Mouse (Mus musculus) embryo, embryonic 9.5 days (tissue): ENCODE results near the gene Mrps31.

Experiments used
- DNase-seq: peaks from one replicate; pipeline ENCODE4 v3.0.0-alpha.2; 2017; ENCODE audit errors: extremely low spot score

Gene Mrps31

DNA sequence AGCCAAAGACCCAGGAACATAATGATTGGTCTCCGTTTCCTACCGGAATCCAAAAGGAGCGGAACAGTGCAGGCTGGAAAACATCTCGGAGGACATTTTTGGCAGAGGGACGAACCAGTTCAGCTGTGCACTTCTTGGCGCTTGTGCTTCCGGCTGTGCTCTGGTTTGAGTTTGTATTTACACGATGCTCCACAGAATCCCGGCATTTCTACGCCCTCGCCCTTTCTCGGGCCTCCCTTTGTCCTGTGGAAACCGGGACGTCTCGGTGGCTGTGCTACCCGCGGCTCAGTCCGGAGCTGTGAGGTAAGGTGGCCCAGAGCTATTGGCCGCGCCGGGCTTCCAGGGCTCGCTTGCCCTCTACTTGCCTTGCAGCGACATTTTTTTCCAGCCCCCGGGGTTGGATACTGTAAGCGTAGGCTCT lies at the start of gene Mrps31:
Gene Mrps31, plus strand, starts transcription at position 80 of the 421 bp plus-strand sequence.
- peak; percentile 90 for DNase-seq

DNA sequence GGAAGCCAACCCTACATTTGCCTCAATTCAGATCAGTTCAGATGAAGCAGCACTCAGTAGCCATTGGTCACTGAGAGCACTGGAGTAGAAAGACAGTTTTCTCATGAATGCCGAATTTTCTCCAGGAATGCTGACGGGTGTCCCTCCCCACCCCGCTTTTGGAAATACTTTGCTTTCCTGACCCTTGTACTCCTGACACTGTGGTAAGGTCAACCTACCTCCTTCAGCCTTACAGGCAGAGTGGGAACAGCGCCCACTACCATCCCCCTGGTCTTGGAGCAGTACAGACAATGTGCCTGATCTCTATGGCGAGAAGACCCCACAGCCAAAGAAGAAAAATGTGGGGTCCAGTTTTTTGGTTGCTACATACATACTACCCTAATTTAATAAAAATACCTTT lies 34.9 kb upstream of the Mrps31 start:
- no peak for DNase-seq

- DNase-seq = peak; percentile 60
Observed at GRCm38 (mm10) chr8:22376903-22377302, 34.3 kb upstream of the Mrps31 start.

DNA sequence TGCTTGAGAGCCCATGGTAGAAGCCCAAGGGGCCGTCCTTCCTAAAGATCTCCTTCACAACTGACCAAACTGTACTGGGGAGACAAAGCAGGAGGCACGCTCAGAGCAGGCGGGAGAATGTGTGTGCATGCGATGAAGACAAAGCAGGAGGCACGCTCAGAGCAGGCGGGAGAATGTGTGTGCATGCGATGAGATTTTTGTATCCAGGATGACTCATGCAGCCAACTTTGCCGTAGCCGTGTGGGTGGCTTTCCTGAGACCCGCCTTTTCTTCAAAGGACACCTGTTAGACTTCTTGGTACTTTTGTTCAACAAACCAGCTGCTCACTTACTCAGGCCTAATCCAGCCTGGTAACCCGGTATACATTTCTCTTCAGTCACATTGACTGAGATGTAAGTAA lies 30.2 kb upstream of the Mrps31 start:
- DNase-seq = no peak

- no peak for DNase-seq
Observed at GRCm38 (mm10) chr8:22382824-22383595, 28.2 kb upstream of the Mrps31 start.

DNA sequence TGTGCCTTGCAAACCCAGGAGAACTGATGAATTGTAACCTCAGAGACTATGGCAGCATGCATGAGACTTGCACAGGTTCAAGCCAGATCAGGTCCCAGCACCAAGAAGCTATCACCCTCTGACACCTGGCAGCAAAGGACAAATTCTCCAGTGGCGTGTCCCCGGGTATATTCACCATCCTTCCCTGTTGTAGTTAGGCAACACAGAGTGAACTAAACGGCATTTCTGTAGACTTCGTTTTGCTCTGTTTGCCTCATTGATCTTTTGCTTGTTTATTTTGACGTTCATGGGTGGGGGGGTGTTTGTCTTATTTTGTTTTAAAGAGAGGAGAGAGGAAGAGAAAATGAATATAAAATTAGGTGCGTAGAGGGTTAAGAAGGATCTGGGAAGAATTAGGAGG lies 26.0 kb upstream of the Mrps31 start:
- no peak for DNase-seq

DNA sequence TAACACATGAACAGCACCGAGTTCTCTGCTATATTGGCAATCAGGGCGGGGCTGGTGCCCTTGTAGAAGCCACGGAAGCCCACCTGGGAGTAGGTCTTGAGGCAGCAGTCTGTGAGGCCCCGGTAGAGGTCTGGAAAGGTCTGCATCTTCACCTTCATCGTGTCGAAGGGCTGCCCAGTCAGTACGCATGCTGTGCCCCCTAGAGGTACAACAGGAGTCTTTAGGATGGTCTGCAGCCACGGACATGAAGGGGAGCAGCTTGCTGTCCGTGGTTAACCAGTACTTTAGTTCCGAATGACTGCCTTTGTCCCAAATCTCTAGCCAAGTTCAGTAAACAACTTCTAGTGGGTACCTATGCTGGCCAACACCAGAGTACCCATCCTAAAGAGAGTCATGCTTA lies 21.3 kb upstream of the Mrps31 start:
- no peak for DNase-seq

GRCm38 (mm10) chr8:22390766-22391463 lies 20.2 kb upstream of the Mrps31 start:
- no peak for DNase-seq

GRCm38 (mm10) chr8:22394471-22394870 lies 16.7 kb upstream of the Mrps31 start:
- no peak for DNase-seq

DNA sequence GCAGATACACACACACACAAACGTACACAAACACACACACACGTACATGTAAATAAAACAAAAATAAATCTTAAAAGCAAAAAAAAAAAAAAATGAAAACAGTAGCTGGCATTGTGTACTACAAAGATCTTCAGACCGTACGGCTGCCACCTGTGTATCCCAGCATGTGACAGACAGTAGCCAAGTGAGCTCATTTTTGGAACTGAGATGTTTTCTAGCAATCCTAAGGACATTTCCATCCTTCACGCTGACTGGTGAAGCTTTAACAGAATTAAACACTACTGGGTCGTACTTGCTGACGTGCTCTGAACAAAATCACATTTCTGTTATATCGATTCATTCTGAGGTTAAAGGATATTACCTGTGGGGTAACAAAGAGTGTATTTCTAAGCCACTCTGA lies 15.9 kb upstream of the Mrps31 start:
- DNase-seq = no peak

GRCm38 (mm10) chr8:22397811-22398141 lies 13.4 kb upstream of the Mrps31 start:
- DNase-seq = no peak

- DNase-seq = peak; percentile 96
Observed at GRCm38 (mm10) chr8:22398142-22398951, 12.8 kb upstream of the Mrps31 start, which contains the start of gene Slc25a15. Gene Slc25a15 (minus strand): TSS chr8:22398597.

GRCm38 (mm10) chr8:22399285-22399880 lies 11.8 kb upstream of the Mrps31 start:
- DNase-seq = no peak

DNA sequence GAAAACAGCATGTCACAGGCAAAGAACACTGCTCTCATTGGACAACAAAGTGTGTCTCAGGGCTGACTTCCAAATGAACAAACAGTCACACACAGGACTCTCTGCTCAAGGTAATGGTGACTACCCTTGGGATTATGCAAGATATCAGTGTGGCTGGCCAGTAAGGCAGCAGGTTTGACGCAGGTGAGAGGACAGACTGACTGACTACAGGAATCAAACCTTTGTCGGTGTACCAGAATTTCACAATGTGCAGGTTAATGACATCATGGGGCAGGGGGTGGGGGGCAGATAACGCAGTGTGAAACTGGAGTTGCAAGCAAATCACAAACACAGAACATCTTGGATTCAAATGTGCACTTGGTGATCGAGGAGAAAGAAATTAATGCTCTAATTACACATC lies 10.6 kb upstream of the Mrps31 start:
- no peak for DNase-seq

DNA sequence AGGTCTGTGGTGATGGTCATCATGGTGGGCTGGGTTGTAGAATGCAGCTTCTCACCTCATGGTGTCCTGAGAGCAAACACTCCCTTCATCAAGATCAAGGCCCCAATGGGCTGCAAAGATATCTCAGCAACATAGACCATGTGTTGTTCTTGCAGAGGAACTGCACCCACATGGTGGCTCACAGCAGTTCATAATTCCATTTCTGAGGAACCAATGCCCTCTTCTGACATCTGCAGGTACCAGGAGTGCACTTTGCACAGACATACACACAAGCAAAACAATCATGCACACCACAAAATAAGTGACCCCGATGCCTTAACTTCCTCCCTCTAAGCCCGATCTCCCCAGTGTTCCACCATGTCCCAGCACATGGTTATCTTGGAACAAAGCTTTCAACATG lies 7.9 kb upstream of the Mrps31 start:
- no peak for DNase-seq

- no peak for DNase-seq
Observed at GRCm38 (mm10) chr8:22405733-22406132, 5.4 kb upstream of the Mrps31 start.

- no peak for DNase-seq
Observed at GRCm38 (mm10) chr8:22410688-22411281, 376 bp upstream of the Mrps31 start.

DNA sequence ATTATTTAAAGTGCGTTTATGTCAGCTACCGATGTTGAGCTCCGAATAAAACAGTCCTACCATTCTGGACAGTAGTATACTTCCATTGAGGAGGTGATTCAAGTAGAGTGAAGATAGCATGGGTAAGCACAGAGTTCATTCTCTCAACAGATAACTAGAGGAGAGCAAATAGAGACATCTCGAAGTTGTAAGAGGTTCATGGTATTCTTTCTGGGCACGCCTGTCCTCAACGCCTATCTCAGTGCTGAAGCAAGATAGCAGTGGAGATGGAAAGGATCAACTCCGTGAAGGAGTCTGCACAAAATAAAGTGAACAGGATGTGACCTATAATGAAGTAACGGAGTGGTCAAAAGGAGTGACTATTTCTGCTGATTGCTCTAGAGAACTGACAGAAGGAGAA lies 810 bp downstream of the Mrps31 start:
- no peak for DNase-seq
